Mouse (Mus musculus) neural tube, embryonic 14.5 days (tissue): ENCODE data around the gene Sclt1. TPM values are rescaled to one million over a fixed set of nuclear protein-coding genes. Genes with fewer than 3 reads are reported as not detected.

Experiments
- ATAC-seq: fragments of 200-750 bp; cut with Nextera tagmentation; 2 replicates; pipeline ENCODE4 v1.8.0; 2017; ENCODE audit warnings: low read depth, mild to moderate bottlenecking, moderate TSS enrichment, moderate library complexity
- H3K27ac ChIP-seq: fragments of 300-500 bp; sonication (generic); 2 replicates; pipeline ENCODE4 v1.5.1; 2014; ENCODE audit warnings: low read depth, mild to moderate bottlenecking, control low read depth, low read length, moderate library complexity, mixed read lengths
- H3K27me3 ChIP-seq: fragments of 300-500 bp; sonication (generic); 2 replicates; pipeline ENCODE4 v1.6.1; 2014; ENCODE audit warnings: low read length; ENCODE audit not compliant: control insufficient read depth, insufficient read depth
- H3K36me3 ChIP-seq: fragments of 300-500 bp; sonication (generic); 2 replicates; pipeline ENCODE4 v1.6.1; 2014; ENCODE audit warnings: low read length, mixed read lengths; ENCODE audit not compliant: control insufficient read depth, insufficient read depth
- H3K4me1 ChIP-seq: fragments of 300-500 bp; sonication (generic); 2 replicates; pipeline ENCODE4 v1.6.1; 2014; ENCODE audit warnings: low read length; ENCODE audit not compliant: control insufficient read depth, insufficient read depth
- H3K4me2 ChIP-seq: fragments of 300-500 bp; sonication (generic); 2 replicates; pipeline ENCODE4 v1.6.1; 2014; ENCODE audit warnings: mild to moderate bottlenecking, low read depth, low read length, control low read depth
- H3K4me3 ChIP-seq: fragments of 300-500 bp; sonication (generic); 2 replicates; pipeline ENCODE4 v1.5.1; 2014; ENCODE audit warnings: low read depth, low read length, control low read depth, mixed read lengths
- H3K9ac ChIP-seq: fragments of 300-500 bp; sonication (generic); replicated peaks from 2 replicates; pipeline ENCODE4 v1.6.1; 2014; ENCODE audit warnings: low read depth, mild to moderate bottlenecking, control low read depth, low read length, mixed read lengths
- H3K9me3 ChIP-seq: fragments of 300-500 bp; sonication (generic); 2 replicates; pipeline ENCODE4 v1.6.1; 2016; ENCODE audit warnings: low read length; ENCODE audit not compliant: control insufficient read depth
- WGBS: fragments of 180-500 bp; shearing (Covaris S2); extraction: QIAGEN DNeasy Blood & Tissue Kit; methylation state at CpG from one replicate; pipeline ENCODE4 v1.1.7; 2014; 5-methylcytosine and 5-hydroxymethylcytosine counted together
- polyA plus RNA-seq: library from polyadenylated mRNA; unstranded; fragments of >200 nt; fragmentation: Nextera tagmentation; extraction: Ambion mirVana; gene quantifications from 2 replicates; pipeline ENCODE4 v1.2.1, GENCODE M21; 2014

Sclt1 gene
- polyA plus RNA-seq, 1 experiment from 2014 or later, result 25.6 TPM

GRCm38 (mm10) chr3:41602933-41603332 is 139.4 kb downstream of the Sclt1 start:
- Histone ChIP-seq H3K4me3 (no peak overlapping the region), H3K4me2 (no peak overlapping the region), H3K27ac (0 out of 2 replicates have a peak overlapping the region, but pooled peaks have one; percentile 62), H3K9me3 (no peaks in the 10 kb centered on the region), H3K4me1 (peaks cover 19% of the 10 kb centered on the region), H3K36me3 (no peaks in the 10 kb centered on the region), H3K9ac (no peak overlapping the region), H3K27me3 (no peaks in the 10 kb centered on the region)
- peak; percentile 1; the same call in 1 of the 2 replicates for ATAC-seq
- WGBS, result 46% methylated on average over 10 of the region's 10 CpGs

GRCm38 (mm10) chr3:41601226-41602020 is 140.9 kb downstream of the Sclt1 start:
- Histone ChIP-seq H3K4me3 (no peak overlapping the region), H3K36me3 (no peaks in the 10 kb centered on the region; the same call in 1 of the 2 replicates), H3K9ac (no peak overlapping the region), H3K27me3 (no peaks in the 10 kb centered on the region), H3K27ac (no peak overlapping the region), H3K4me1 (peaks cover 19% of the 10 kb centered on the region), H3K9me3 (no peaks in the 10 kb centered on the region), H3K4me2 (no peak overlapping the region)
- no peak for ATAC-seq
- WGBS, result 81% methylated on average over 9 of the region's 9 CpGs

- Histone ChIP-seq H3K9ac (no peak overlapping the region), H3K36me3 (no peaks in the 10 kb centered on the region; the same call in 1 of the 2 replicates), H3K4me2 (no peak overlapping the region), H3K9me3 (no peaks in the 10 kb centered on the region), H3K27ac (no peak overlapping the region), H3K4me3 (no peak overlapping the region), H3K27me3 (no peaks in the 10 kb centered on the region), H3K4me1 (peaks cover 15% of the 10 kb centered on the region)
- 72% methylated on average over 14 of the region's 14 CpGs for WGBS
- ATAC-seq, result peak; percentile 36; the same call in 1 of the 2 replicates
Measured at GRCm38 (mm10) chr3:41599806-41600589, 142.3 kb downstream of the Sclt1 start.

GRCm38 (mm10) chr3:41599226-41599625 is 143.1 kb downstream of the Sclt1 start:
- 93% methylated on average over 10 of the region's 10 CpGs for WGBS
- no peaks in the 10 kb centered on the region for H3K9me3 ChIP-seq
- ATAC-seq, result no peak

GRCm38 (mm10) chr3:41598412-41598811 is 143.9 kb downstream of the Sclt1 start:
- 81% methylated on average over 9 of the region's 9 CpGs for WGBS
- H3K36me3 ChIP-seq, result peaks cover 8% of the 10 kb centered on the region
- H3K4me2 ChIP-seq, result no peak overlapping the region

More at GRCm38 (mm10) chr3:41599226-41599625, 143.1 kb downstream of the Sclt1 start:
- Histone ChIP-seq H3K36me3 (peaks cover 2% of the 10 kb centered on the region), H3K4me1 (peaks cover 10% of the 10 kb centered on the region), H3K27ac (no peak overlapping the region), H3K4me3 (no peak overlapping the region), H3K9ac (no peak overlapping the region), H3K4me2 (no peak overlapping the region), H3K27me3 (no peaks in the 10 kb centered on the region)

GRCm38 (mm10) chr3:41597036-41597435 is 145.3 kb downstream of the Sclt1 start:
- no peaks in the 10 kb centered on the region for H3K27me3 ChIP-seq
- no peak overlapping the region for H3K4me2 ChIP-seq
- no peak overlapping the region for H3K27ac ChIP-seq
- no peak for ATAC-seq
- H3K36me3 ChIP-seq, result peaks cover 8% of the 10 kb centered on the region
- no peak overlapping the region for H3K9ac ChIP-seq
- 96% methylated on average over 8 of the region's 8 CpGs for WGBS
- no peak overlapping the region for H3K4me3 ChIP-seq
- no peaks in the 10 kb centered on the region for H3K4me1 ChIP-seq
- no peaks in the 10 kb centered on the region for H3K9me3 ChIP-seq

More at GRCm38 (mm10) chr3:41598412-41598811, 143.9 kb downstream of the Sclt1 start:
- Histone ChIP-seq H3K27me3 (no peaks in the 10 kb centered on the region), H3K4me3 (no peak overlapping the region), H3K27ac (no peak overlapping the region), H3K9ac (no peak overlapping the region), H3K9me3 (no peaks in the 10 kb centered on the region), H3K4me1 (peaks cover 7% of the 10 kb centered on the region)
- ATAC-seq, result no peak

GRCm38 (mm10) chr3:41595010-41595409 is 147.3 kb downstream of the Sclt1 start:
- no peaks in the 10 kb centered on the region for H3K4me1 ChIP-seq
- no peak overlapping the region for H3K4me2 ChIP-seq
- no peak for ATAC-seq
- H3K36me3 ChIP-seq, result peaks cover 8% of the 10 kb centered on the region
- no peak overlapping the region for H3K4me3 ChIP-seq
- no peak overlapping the region for H3K27ac ChIP-seq
- no peak overlapping the region for H3K9ac ChIP-seq
- 99% methylated on average over 4 of the region's 4 CpGs for WGBS
- no peaks in the 10 kb centered on the region for H3K9me3 ChIP-seq
- no peaks in the 10 kb centered on the region for H3K27me3 ChIP-seq

- Histone ChIP-seq H3K27me3 (no peaks in the 10 kb centered on the region), H3K4me2 (no peak overlapping the region), H3K4me3 (no peak overlapping the region), H3K27ac (no peak overlapping the region), H3K36me3 (peaks cover 8% of the 10 kb centered on the region), H3K9ac (no peak overlapping the region), H3K9me3 (no peaks in the 10 kb centered on the region), H3K4me1 (no peaks in the 10 kb centered on the region)
- 83% methylated on average over 9 of the region's 9 CpGs for WGBS
- ATAC-seq, result no peak
Measured at GRCm38 (mm10) chr3:41594097-41594879, 148.0 kb downstream of the Sclt1 start.
